Mouse (Mus musculus) megakaryocyte, embryonic 14.5 days (primary cell): ENCODE results near the gene Urad.

Experiments used
- FLI1 ChIP-seq: IDR thresholded peaks from 2 replicates; pipeline ENCODE4 v1.6.1; 2012; ENCODE audit warnings: low read length, inconsistent platforms, mixed read lengths
- GATA1 ChIP-seq: IDR thresholded peaks from 3 replicates; pipeline ENCODE4 v1.6.1; 2012; ENCODE audit warnings: mixed read lengths, low read length, inconsistent platforms, borderline replicate concordance

- TF ChIP-seq FLI1 (no peak), GATA1 (no peak)
These were observed 43.9 kb upstream of the Urad start for GRCm38 (mm10) chr5:147365995-147366765.
